Mouse (Mus musculus) hindbrain, embryonic 10.5 days (tissue): ENCODE results near the gene Adamtsl2. TPM values are rescaled to one million over a fixed set of nuclear protein-coding genes. Genes with fewer than 3 reads are reported as not detected.
A peak's percentile ranks its signal among the peaks of the same experiment; 100 is the strongest.

ENCODE experiments used
- DNase-seq: peaks from one replicate; pipeline ENCODE4 v3.0.0-alpha.2; 2017; ENCODE audit warnings: low spot score
- H3K27ac ChIP-seq: fragments of 300-500 bp; sonication (generic); 2 replicates; pipeline ENCODE4 v1.5.1; 2016; ENCODE audit warnings: mild to moderate bottlenecking, moderate library complexity
- H3K27me3 ChIP-seq: fragments of 300-500 bp; sonication (generic); 2 replicates; pipeline ENCODE4 v1.6.1; 2016; ENCODE audit warnings: mild to moderate bottlenecking; ENCODE audit not compliant: poor library complexity, insufficient read depth, severe bottlenecking
- H3K36me3 ChIP-seq: fragments of 300-500 bp; sonication (generic); 2 replicates; pipeline ENCODE4 v1.6.1; 2016; ENCODE audit warnings: mild to moderate bottlenecking, moderate library complexity
- H3K4me1 ChIP-seq: fragments of 300-500 bp; sonication (generic); replicated peaks from 2 replicates; pipeline ENCODE4 v1.6.1; 2016; ENCODE audit warnings: mild to moderate bottlenecking
- H3K4me3 ChIP-seq: fragments of 300-500 bp; sonication (generic); 2 replicates; pipeline ENCODE4 v1.5.1; 2016; ENCODE audit warnings: mild to moderate bottlenecking, moderate library complexity
- H3K9me3 ChIP-seq: fragments of 300-500 bp; sonication (generic); 2 replicates; pipeline ENCODE4 v1.6.1; 2016; ENCODE audit warnings: mild to moderate bottlenecking, moderate library complexity
- whole genome bisulfite sequencing: fragments of 180-500 bp; shearing (Covaris S2); methylation state at CpG from one replicate; pipeline ENCODE4 v1.1.7; 2016; 5-methylcytosine and 5-hydroxymethylcytosine counted together
- polyA plus RNA-seq: library from polyadenylated mRNA; unstranded; fragments of >200 nt; fragmentation: Nextera tagmentation; extraction: Ambion mirVana; gene quantifications from 2 replicates; pipeline ENCODE4 v1.2.1, GENCODE M21; 2016

Adamtsl2 gene
- polyA plus RNA-seq, 1 experiment from 2014 or later = 7.0 TPM

DNA sequence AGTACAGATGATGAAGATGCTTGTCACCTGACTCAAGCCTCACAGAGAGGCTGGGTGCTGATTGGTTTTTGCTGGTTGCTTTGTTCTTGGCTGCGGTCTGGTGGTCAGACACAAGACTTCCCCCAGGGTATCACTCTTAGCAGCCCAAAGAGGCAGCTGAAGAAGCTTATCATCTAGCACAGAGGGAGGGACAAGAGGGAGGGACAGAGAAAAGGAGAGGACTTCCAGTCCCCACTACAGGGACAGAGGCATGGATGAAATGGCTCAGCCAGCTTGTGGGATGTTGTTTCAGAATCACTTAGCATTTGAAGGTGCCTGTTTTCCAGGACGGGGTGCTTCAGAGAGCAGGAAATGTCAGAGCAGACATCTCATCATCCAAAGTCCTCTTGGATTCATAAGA lies 867 bp upstream of the Adamtsl2 start:
- DNase-seq = no peak
- Histone ChIP-seq H3K36me3 (no peaks in the 10 kb centered on the region), H3K4me3 (no peak overlapping the region), H3K4me1 (peaks cover 35% of the 10 kb centered on the region), H3K9me3 (no peaks in the 10 kb centered on the region), H3K27me3 (peaks cover 40% of the 10 kb centered on the region; the same call in 1 of the 2 replicates), H3K27ac (peak overlapping the region; percentile 70; the same call in 1 of the 2 replicates)
- WGBS = 21% methylated on average over 2 of the region's 2 CpGs

DNA sequence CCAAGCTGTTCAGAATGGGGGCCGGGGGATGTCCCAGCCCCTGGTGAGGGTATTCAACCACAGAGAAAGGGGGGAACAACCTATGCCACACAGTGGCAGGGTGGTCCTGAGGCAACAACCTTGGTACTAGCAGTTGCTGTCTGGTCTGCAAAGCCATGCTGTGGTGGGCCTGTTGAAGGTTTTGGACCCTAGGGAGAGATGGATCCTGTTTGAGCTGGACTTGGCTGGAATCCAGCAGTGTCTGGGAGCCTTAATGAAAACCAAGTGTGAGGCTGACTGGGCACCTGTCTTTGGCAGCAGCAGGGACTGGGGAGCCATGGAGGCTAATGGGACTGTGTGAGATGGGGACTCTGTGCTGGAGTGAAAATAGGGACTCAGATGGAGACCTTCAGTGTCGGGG lies 470 bp downstream of the Adamtsl2 start:
- no peaks in the 10 kb centered on the region for H3K36me3 ChIP-seq
- peaks cover 45% of the 10 kb centered on the region for H3K4me1 ChIP-seq
- H3K9me3 ChIP-seq = no peaks in the 10 kb centered on the region
- peak overlapping the region; percentile 70 for H3K27ac ChIP-seq
- WGBS = 54% methylated on average over 2 of the region's 2 CpGs
- no peak for DNase-seq
- peaks cover 37% of the 10 kb centered on the region; the same call in 1 of the 2 replicates for H3K27me3 ChIP-seq
- peak overlapping the region; percentile 16 for H3K4me3 ChIP-seq

GRCm38 (mm10) chr2:27083761-27084475 lies 4.7 kb downstream of the Adamtsl2 start:
- H3K9me3 ChIP-seq = no peaks in the 10 kb centered on the region
- peak overlapping the region; percentile 19; the same call in 1 of the 2 replicates for H3K27ac ChIP-seq
- H3K36me3 ChIP-seq = no peaks in the 10 kb centered on the region
- no peak for DNase-seq
- H3K4me3 ChIP-seq = no peak overlapping the region
- H3K4me1 ChIP-seq = peaks cover 48% of the 10 kb centered on the region
- WGBS = 76% methylated on average over 12 of the region's 12 CpGs
- peaks cover 12% of the 10 kb centered on the region; the same call in 1 of the 2 replicates for H3K27me3 ChIP-seq

GRCm38 (mm10) chr2:27084963-27085362 lies 5.8 kb downstream of the Adamtsl2 start:
- Histone ChIP-seq H3K27me3 (0 out of 2 replicates have a peak, but pooled peaks cover 1% of the 10 kb centered on the region), H3K9me3 (no peaks in the 10 kb centered on the region), H3K4me1 (peaks cover 37% of the 10 kb centered on the region), H3K27ac (no peak overlapping the region), H3K4me3 (no peak overlapping the region), H3K36me3 (no peaks in the 10 kb centered on the region)
- no peak for DNase-seq
- 67% methylated on average over 8 of the region's 8 CpGs for WGBS

GRCm38 (mm10) chr2:27085801-27086200 lies 6.6 kb downstream of the Adamtsl2 start:
- no peaks in the 10 kb centered on the region for H3K27me3 ChIP-seq
- peaks cover 34% of the 10 kb centered on the region for H3K4me1 ChIP-seq
- no peaks in the 10 kb centered on the region for H3K9me3 ChIP-seq
- no peak for DNase-seq
- 50% methylated on average over 2 of the region's 2 CpGs for WGBS
- no peak overlapping the region for H3K27ac ChIP-seq
- no peak overlapping the region for H3K4me3 ChIP-seq
- no peaks in the 10 kb centered on the region for H3K36me3 ChIP-seq

GRCm38 (mm10) chr2:27086483-27087010 lies 7.4 kb downstream of the Adamtsl2 start:
- no peaks in the 10 kb centered on the region for H3K27me3 ChIP-seq
- WGBS = 85% methylated on average over 4 of the region's 4 CpGs
- H3K9me3 ChIP-seq = no peaks in the 10 kb centered on the region
- no peaks in the 10 kb centered on the region for H3K36me3 ChIP-seq
- DNase-seq = no peak
- no peak overlapping the region for H3K4me3 ChIP-seq
- peaks cover 32% of the 10 kb centered on the region for H3K4me1 ChIP-seq
- H3K27ac ChIP-seq = no peak overlapping the region

- Histone ChIP-seq H3K9me3 (no peaks in the 10 kb centered on the region), H3K4me1 (peaks cover 31% of the 10 kb centered on the region), H3K4me3 (no peak overlapping the region), H3K36me3 (no peaks in the 10 kb centered on the region), H3K27ac (no peak overlapping the region), H3K27me3 (no peaks in the 10 kb centered on the region)
- DNase-seq = no peak
- WGBS = 90% methylated on average over 5 of the region's 5 CpGs
Measured at GRCm38 (mm10) chr2:27087581-27087980, 8.4 kb downstream of the Adamtsl2 start.

GRCm38 (mm10) chr2:27088071-27088644 lies 9.0 kb downstream of the Adamtsl2 start:
- H3K36me3 ChIP-seq = no peaks in the 10 kb centered on the region
- no peak overlapping the region for H3K4me3 ChIP-seq
- no peak for DNase-seq
- 84% methylated on average over 18 of the region's 18 CpGs for WGBS
- H3K27ac ChIP-seq = peak overlapping the region; percentile 25; the same call in 1 of the 2 replicates
- H3K27me3 ChIP-seq = no peaks in the 10 kb centered on the region
- H3K9me3 ChIP-seq = no peaks in the 10 kb centered on the region
- H3K4me1 ChIP-seq = peaks cover 31% of the 10 kb centered on the region

- Histone ChIP-seq H3K9me3 (no peaks in the 10 kb centered on the region), H3K27ac (no peak overlapping the region), H3K27me3 (no peaks in the 10 kb centered on the region), H3K36me3 (no peaks in the 10 kb centered on the region), H3K4me3 (no peak overlapping the region), H3K4me1 (peaks cover 27% of the 10 kb centered on the region)
- DNase-seq = no peak
- 75% methylated on average over 5 of the region's 5 CpGs for WGBS
Measured at GRCm38 (mm10) chr2:27088700-27089099, 9.5 kb downstream of the Adamtsl2 start.

GRCm38 (mm10) chr2:27089238-27089637 lies 10.1 kb downstream of the Adamtsl2 start:
- Histone ChIP-seq H3K9me3 (no peaks in the 10 kb centered on the region), H3K36me3 (no peaks in the 10 kb centered on the region), H3K27me3 (no peaks in the 10 kb centered on the region), H3K4me1 (peaks cover 22% of the 10 kb centered on the region), H3K4me3 (no peak overlapping the region), H3K27ac (no peak overlapping the region)
- no peak for DNase-seq
- 65% methylated on average over 1 of the region's 1 CpGs for whole genome bisulfite sequencing

DNA sequence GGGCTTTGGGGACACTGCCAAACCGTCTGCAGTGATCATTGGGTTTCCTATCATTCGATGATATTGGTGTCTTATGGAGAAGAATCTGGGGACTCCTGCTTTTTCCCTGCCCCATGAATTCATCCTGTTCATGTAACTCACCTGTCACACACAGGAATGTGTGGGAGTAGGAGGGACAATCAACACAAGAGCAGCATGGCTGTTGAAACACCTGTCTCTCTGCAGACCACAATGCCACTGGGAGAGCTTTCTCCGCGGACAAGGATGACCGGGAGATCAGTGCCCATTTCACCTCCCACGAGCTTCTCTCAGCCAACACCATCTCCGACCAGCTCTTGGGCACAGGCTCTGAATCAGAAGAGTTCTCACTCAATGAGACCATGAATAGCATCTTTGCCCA lies 16.0 kb downstream of the Adamtsl2 start:
- no peak for DNase-seq
- WGBS = 91% methylated on average over 7 of the region's 7 CpGs
- Histone ChIP-seq H3K4me1 (peaks cover 32% of the 10 kb centered on the region), H3K9me3 (no peaks in the 10 kb centered on the region), H3K27ac (no peak overlapping the region), H3K27me3 (no peaks in the 10 kb centered on the region), H3K4me3 (no peak overlapping the region), H3K36me3 (no peaks in the 10 kb centered on the region)

DNA sequence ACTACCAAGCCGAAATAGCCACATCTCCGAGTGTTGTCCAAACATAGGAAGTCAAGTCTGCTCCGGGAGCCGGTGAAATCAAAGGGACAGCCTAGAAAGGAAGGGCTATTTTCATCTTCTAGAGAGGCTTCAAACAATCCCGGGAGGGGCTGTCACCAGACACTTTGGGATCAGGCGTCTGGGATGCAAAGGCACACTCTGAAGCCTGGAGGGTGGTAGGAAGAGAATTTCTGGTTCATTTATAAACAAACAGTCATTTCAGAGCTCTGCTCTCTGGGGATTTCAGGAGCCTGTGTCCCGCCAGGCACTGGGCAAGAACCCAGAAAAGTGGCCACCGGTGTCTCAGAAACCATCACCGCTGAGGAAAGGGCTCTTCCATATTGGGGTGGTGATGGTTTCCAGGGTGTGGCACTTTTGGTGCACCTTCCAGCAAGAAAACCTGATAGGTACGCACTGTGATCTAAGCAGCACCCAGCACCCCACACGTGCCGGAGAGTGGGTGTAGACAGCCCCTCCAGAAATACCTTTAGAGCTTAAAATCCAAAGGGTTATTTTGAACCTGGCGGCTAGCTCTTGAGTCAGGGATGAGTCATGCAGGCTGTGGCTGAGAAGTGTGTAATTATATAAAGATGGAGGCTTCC lies 17.3 kb downstream of the Adamtsl2 start:
- H3K36me3 ChIP-seq = no peaks in the 10 kb centered on the region
- H3K27ac ChIP-seq = peak overlapping the region; percentile 67; the same call in 1 of the 2 replicates
- WGBS = 73% methylated on average over 13 of the region's 13 CpGs
- no peak overlapping the region for H3K4me3 ChIP-seq
- H3K9me3 ChIP-seq = no peaks in the 10 kb centered on the region
- no peaks in the 10 kb centered on the region for H3K27me3 ChIP-seq
- peaks cover 32% of the 10 kb centered on the region for H3K4me1 ChIP-seq
- no peak for DNase-seq

GRCm38 (mm10) chr2:27097241-27097656 lies 18.1 kb downstream of the Adamtsl2 start:
- no peak for DNase-seq
- 0 out of 2 replicates have a peak, but pooled peaks cover under 1% of the 10 kb centered on the region for H3K27me3 ChIP-seq
- no peak overlapping the region for H3K4me3 ChIP-seq
- H3K4me1 ChIP-seq = peaks cover 32% of the 10 kb centered on the region
- 60% methylated on average over 6 of the region's 6 CpGs for WGBS
- H3K27ac ChIP-seq = peak overlapping the region; percentile 67
- no peaks in the 10 kb centered on the region for H3K9me3 ChIP-seq
- no peaks in the 10 kb centered on the region for H3K36me3 ChIP-seq
